8 mouse cellular contexts compared by ENCODE assay signal in genomic region chr15:100754805-100755497, GRCm38 (mm10). TPM values are rescaled to one million over a fixed set of nuclear protein-coding genes. Genes with fewer than 3 reads are reported as not detected.
A peak's percentile ranks its signal among the peaks of the same experiment; 100 is the strongest.
DNase-seq lines count a peak whose midpoint lies in the region; ATAC-seq and TF ChIP-seq lines count a peak whose summit lies in the region.

No protein-coding gene starts in this region.

- TF ChIP-seq POLR2A in MEL (IDR thresholded peaks at IDR 0.05; ENCODE audit: control insufficient read depth in 1 of 2, insufficient read depth in 1 of 2, low read depth in 1 of 2, low read length in 2 of 2, poor library complexity in 1 of 2): no peak

- WGBS in forebrain, embryonic 13.5 days: 10% methylated on average over 11 of the region's 11 CpGs
- WGBS in stomach, embryonic 16.5 days: 9% methylated on average over 11 of the region's 11 CpGs

- no peak overlapping the region for H3K9ac ChIP-seq in MEL (ENCODE audit: control insufficient read depth, low read depth, low read length, poor library complexity, severe bottlenecking)
- peak overlapping the region; percentile 48 for H3K9ac ChIP-seq in forebrain, embryonic 13.5 days
- H3K9ac ChIP-seq in stomach, embryonic 16.5 days (ENCODE audit: low read length): peak overlapping the region; percentile 28

- peak overlapping the region; percentile 54 for H3K4me2 ChIP-seq in forebrain, embryonic 13.5 days
- H3K4me2 ChIP-seq in stomach, embryonic 16.5 days (ENCODE audit: low read depth, low read length): peak overlapping the region; percentile 41

- peak; percentile 46 to 53; a peak in 2 of 4 replicates for TF ChIP-seq EP300 in MEL (IDR thresholded peaks at IDR 0.05; ENCODE audit: low read depth in 1 of 2, low read length in 2 of 2)

- H3K27me3 ChIP-seq in MEL (ENCODE audit: control insufficient read depth in 1 of 2, insufficient read depth in 2 of 2, low read length in 2 of 2): no peaks in the 10 kb centered on the region
- no peaks in the 10 kb centered on the region for H3K27me3 ChIP-seq in forebrain, embryonic 13.5 days
- no peaks in the 10 kb centered on the region for H3K27me3 ChIP-seq in stomach, embryonic 16.5 days (ENCODE audit: control insufficient read depth, insufficient read depth, low read length)

- DNase-seq in cerebellum, postnatal 10 days: peak; percentile 64 to 66
- peak; percentile 76 for DNase-seq in MEL (ENCODE audit: low read depth, low spot score)
- peak; percentile 60 for DNase-seq in kidney, adult 11 months
- peak; percentile 79 for DNase-seq in lung, postnatal 36 days
- DNase-seq in ovary, adult 18-20 months (ENCODE audit: low spot score): no peak

- no peak for ATAC-seq in cerebellum, adult (ENCODE audit: insufficient number of reproducible peaks, low FRiP score, low TSS enrichment)
- ATAC-seq in forebrain, embryonic 13.5 days: peak; percentile 32
- ATAC-seq in stomach, embryonic 16.5 days (ENCODE audit: insufficient read depth, low FRiP score): peak; percentile 63; the same call in 1 of the 2 replicates

- H3K9me3 ChIP-seq in MEL (replicated peaks; ENCODE audit: insufficient read depth, low read length): no peaks in the 10 kb centered on the region
- H3K9me3 ChIP-seq in forebrain, embryonic 13.5 days (replicated peaks): no peaks in the 10 kb centered on the region
- no peaks in the 10 kb centered on the region for H3K9me3 ChIP-seq in stomach, embryonic 16.5 days (replicated peaks; ENCODE audit: control insufficient read depth, low read length)

- peaks cover 1 to 24% of the 10 kb centered on the region in 2 experiments; a peak in 3 of 4 replicates for H3K4me1 ChIP-seq in MEL (ENCODE audit: control insufficient read depth in 1 of 2, insufficient read depth in 2 of 2, low read length in 2 of 2)
- H3K4me1 ChIP-seq in forebrain, embryonic 13.5 days: peaks cover 13% of the 10 kb centered on the region
- no peaks in the 10 kb centered on the region; the same call in 1 of the 2 replicates for H3K4me1 ChIP-seq in stomach, embryonic 16.5 days (ENCODE audit: control insufficient read depth, insufficient read depth, low read length)

- no peaks in the 10 kb centered on the region for H3K79me2 ChIP-seq in MEL (ENCODE audit: control insufficient read depth, insufficient read depth, low read length, poor library complexity)

- peaks cover 0 to 10% of the 10 kb centered on the region in 2 experiments; a peak in 2 of 4 replicates for H3K36me3 ChIP-seq in MEL (ENCODE audit: control insufficient read depth in 1 of 2, insufficient read depth in 2 of 2, low read length in 2 of 2)
- no peaks in the 10 kb centered on the region for H3K36me3 ChIP-seq in forebrain, embryonic 13.5 days (ENCODE audit: poor library complexity, severe bottlenecking)
- H3K36me3 ChIP-seq in stomach, embryonic 16.5 days (ENCODE audit: control insufficient read depth, insufficient read depth, low read length): no peaks in the 10 kb centered on the region

- peak; percentile 81 for TF ChIP-seq RAD21 in MEL (IDR thresholded peaks at IDR 0.05; ENCODE audit: low read depth, low read length)

- no peak overlapping the region for H3K27ac ChIP-seq in MEL (ENCODE audit: control insufficient read depth, low read depth, low read length)
- H3K27ac ChIP-seq in forebrain, embryonic 13.5 days: peak overlapping the region; percentile 51; the same call in 1 of the 2 replicates
- H3K27ac ChIP-seq in stomach, embryonic 16.5 days (ENCODE audit: low read length): peak overlapping the region; percentile 46

- TF ChIP-seq CTCF in MEL (IDR thresholded peaks at IDR 0.05 in 2 of 3, conservative IDR thresholded peaks at IDR 0.05 in 1 of 3; ENCODE audit: control insufficient read depth in 1 of 3, insufficient read depth in 1 of 3, low read depth in 2 of 3, low read length in 3 of 3, poor library complexity in 1 of 3, severe bottlenecking in 1 of 3): peak; percentile 46 to 86 (median 79)

- no peak overlapping the region for H3K4me3 ChIP-seq in MEL (ENCODE audit: control insufficient read depth in 1 of 2, insufficient read depth in 1 of 2, low read depth in 2 of 2, low read length in 2 of 2)
- H3K4me3 ChIP-seq in forebrain, embryonic 13.5 days: peak overlapping the region; percentile 19
- H3K4me3 ChIP-seq in stomach, embryonic 16.5 days (replicated peaks; ENCODE audit: low read length): no peak overlapping the region

TF ChIP-seq in MEL, 35 proteins besides CTCF, POLR2A, EP300 and RAD21:
- TF ChIP-seq NELFE (IDR thresholded peaks at IDR 0.05; ENCODE audit: low read depth, low read length) (peak; percentile 26; the same call in 1 of the 2 replicates), SIN3A (IDR thresholded peaks at IDR 0.05; ENCODE audit: low read length) (peak; percentile 66; the same call in 1 of the 2 replicates), SMC3 (IDR thresholded peaks at IDR 0.05; ENCODE audit: low read depth, low read length) (peak; percentile 75), MYC (IDR thresholded peaks at IDR 0.05; ENCODE audit: low read depth, low read length) (0 out of 2 replicates have a peak, but pooled peaks have one; percentile 35), MXI1 (IDR thresholded peaks at IDR 0.05; ENCODE audit: low read depth, low read length) (peak; percentile 26; the same call in 1 of the 2 replicates), HCFC1 (IDR thresholded peaks at IDR 0.05; ENCODE audit: low read depth, low read length) (peak; percentile 48; the same call in 1 of the 2 replicates), RCOR1 (IDR thresholded peaks at IDR 0.05; ENCODE audit: low read depth, low read length) (peak; percentile 95), BHLHE40 (IDR thresholded peaks at IDR 0.05; ENCODE audit: borderline replicate concordance, low read depth, low read length) (0 out of 2 replicates have a peak, but pooled peaks have one; percentile 36), ZC3H11A (IDR thresholded peaks at IDR 0.05; ENCODE audit: low read depth, low read length) (peak; percentile 89), GABPA (IDR thresholded peaks at IDR 0.05; ENCODE audit: low read depth, low read length) (0 out of 2 replicates have a peak, but pooled peaks have one; percentile 46), ELF1 (IDR thresholded peaks at IDR 0.05; ENCODE audit: low read depth, low read length) (peak; percentile 88), E2F4 (IDR thresholded peaks at IDR 0.05; ENCODE audit: borderline replicate concordance, low read depth, low read length) (no peak), ZKSCAN1 (IDR thresholded peaks at IDR 0.05; ENCODE audit: low read depth, low read length) (no peak), MAX (IDR thresholded peaks at IDR 0.05; ENCODE audit: low read length) (no peak), ETS1 (IDR thresholded peaks at IDR 0.05; ENCODE audit: low read depth, low read length) (peak; percentile 59), CHD2 (IDR thresholded peaks at IDR 0.05; ENCODE audit: low read length) (no peak), TCF12 (IDR thresholded peaks at IDR 0.05; ENCODE audit: low read depth, low read length) (peak; percentile 16; the same call in 1 of the 2 replicates), GATA1 (IDR thresholded peaks at IDR 0.05; ENCODE audit: low read depth, low read length) (peak; percentile 81), NRF1 (IDR thresholded peaks at IDR 0.05; ENCODE audit: insufficient read depth, low read depth, low read length, poor library complexity, severe bottlenecking) (no peak), ZNF384 (IDR thresholded peaks at IDR 0.05; ENCODE audit: low read depth, low read length) (peak; percentile 44; the same call in 1 of the 2 replicates), MAZ (IDR thresholded peaks at IDR 0.05; ENCODE audit: low read depth, low read length) (peak; percentile 68)

RNA-seq across cellular contexts. Expression of gene Slc4a8, which starts 6.6 kb away (rescaled TPM):
- total RNA-seq in MEL (2012; rRNA removed): 0.35 and 0.72 TPM in 2 replicates
- polyA plus RNA-seq in MEL (2012; ENCODE audit: insufficient read depth in 1 of 2, insufficient read length in 2 of 2, low read depth in 1 of 2, low replicate concordance in 2 of 2, missing spikeins in 1 of 2): 1 to 10 TPM in 1 of 2 experiments, not detected in 1; 2.5 TPM
- 17.1 and 19.5 TPM in 2 replicates for polyA plus RNA-seq in forebrain, embryonic 13.5 days (2015; fragmentation: Nextera tagmentation; extraction: Ambion mirVana)
- polyA plus RNA-seq in stomach, embryonic 16.5 days (2015; fragmentation: Nextera tagmentation; extraction: Ambion mirVana): 3.9 and 4.7 TPM in 2 replicates

RNA-seq across cellular contexts. Expression of gene Galnt6, which starts 25.8 kb away (rescaled TPM):
- 17.0 and 17.5 TPM in 2 replicates for total RNA-seq in MEL (2012; rRNA removed)
- 10 to 100 TPM in 1 of 2 experiments, not detected in 1; 16.1 TPM for polyA plus RNA-seq in MEL (2012; ENCODE audit: insufficient read depth in 1 of 2, insufficient read length in 2 of 2, low read depth in 1 of 2, low replicate concordance in 2 of 2, missing spikeins in 1 of 2)
- polyA plus RNA-seq in forebrain, embryonic 13.5 days (2015; fragmentation: Nextera tagmentation; extraction: Ambion mirVana): 0.06 and 0.10 TPM in 2 replicates
- polyA plus RNA-seq in stomach, embryonic 16.5 days (2015; fragmentation: Nextera tagmentation; extraction: Ambion mirVana): 6.9 and 8.7 TPM in 2 replicates
